Mouse (Mus musculus) hindbrain, embryonic 14.5 days (tissue): ENCODE data around the gene Pdlim4. TPM values are rescaled to one million over a fixed set of nuclear protein-coding genes. Genes with fewer than 3 reads are reported as not detected.
"Not testable (repeated sequence)": the region's sequence is repeated elsewhere in the genome, so short reads cannot be mapped to it uniquely, and the experiment has no call there.

ENCODE experiments used
- ATAC-seq: fragments of 200-750 bp; cut with Nextera tagmentation; 2 replicates; pipeline ENCODE4 v1.8.0; 2017; ENCODE audit warnings: moderate number of reproducible peaks, mild to moderate bottlenecking, moderate TSS enrichment, moderate library complexity; ENCODE audit not compliant: low FRiP score
- DNase-seq: peaks from one replicate; pipeline ENCODE4 v3.0.0-alpha.2; 2015; ENCODE audit warnings: low spot score
- H3K27ac ChIP-seq: fragments of 300-500 bp; sonication (generic); 2 replicates; pipeline ENCODE4 v1.5.1; 2014; ENCODE audit warnings: mild to moderate bottlenecking, moderate library complexity
- H3K27me3 ChIP-seq: fragments of 300-500 bp; sonication (generic); 2 replicates; pipeline ENCODE4 v1.6.1; 2014; ENCODE audit warnings: mild to moderate bottlenecking, low read length, mixed read lengths; ENCODE audit not compliant: control insufficient read depth, insufficient read depth
- H3K36me3 ChIP-seq: fragments of 300-500 bp; sonication (generic); replicated peaks from 2 replicates; pipeline ENCODE4 v1.6.1; 2014; ENCODE audit not compliant: control insufficient read depth, insufficient read depth
- H3K4me1 ChIP-seq: fragments of 300-500 bp; sonication (generic); replicated peaks from 2 replicates; pipeline ENCODE4 v1.6.1; 2014; ENCODE audit warnings: antibody characterized with exemption, low read length, mixed read lengths; ENCODE audit not compliant: control insufficient read depth, insufficient read depth
- H3K4me2 ChIP-seq: fragments of 300-500 bp; sonication (generic); replicated peaks from 2 replicates; pipeline ENCODE4 v1.6.1; 2014; ENCODE audit warnings: mild to moderate bottlenecking, moderate library complexity
- H3K4me3 ChIP-seq: fragments of 300-500 bp; sonication (generic); replicated peaks from 2 replicates; pipeline ENCODE4 v1.5.1; 2014; ENCODE audit warnings: mild to moderate bottlenecking, low read length
- H3K9ac ChIP-seq: fragments of 300-500 bp; sonication (generic); 2 replicates; pipeline ENCODE4 v1.6.1; 2014
- H3K9me3 ChIP-seq: fragments of 300-500 bp; sonication (generic); 2 replicates; pipeline ENCODE4 v1.6.1; 2016; ENCODE audit warnings: low read length; ENCODE audit not compliant: control insufficient read depth
- WGBS: fragments of 180-500 bp; shearing (Covaris S2); extraction: QIAGEN DNeasy Blood & Tissue Kit; methylation state at CpG from one replicate; pipeline ENCODE4 v1.1.7; 2014; 5-methylcytosine and 5-hydroxymethylcytosine counted together
- polyA plus RNA-seq: library from polyadenylated mRNA; unstranded; fragments of >200 nt; fragmentation: Nextera tagmentation; extraction: Ambion mirVana; gene quantifications from 2 replicates; pipeline ENCODE4 v1.2.1, GENCODE M21; 2014

Gene Pdlim4
- polyA plus RNA-seq, 1 experiment from 2014 or later = 30.0 TPM

DNA sequence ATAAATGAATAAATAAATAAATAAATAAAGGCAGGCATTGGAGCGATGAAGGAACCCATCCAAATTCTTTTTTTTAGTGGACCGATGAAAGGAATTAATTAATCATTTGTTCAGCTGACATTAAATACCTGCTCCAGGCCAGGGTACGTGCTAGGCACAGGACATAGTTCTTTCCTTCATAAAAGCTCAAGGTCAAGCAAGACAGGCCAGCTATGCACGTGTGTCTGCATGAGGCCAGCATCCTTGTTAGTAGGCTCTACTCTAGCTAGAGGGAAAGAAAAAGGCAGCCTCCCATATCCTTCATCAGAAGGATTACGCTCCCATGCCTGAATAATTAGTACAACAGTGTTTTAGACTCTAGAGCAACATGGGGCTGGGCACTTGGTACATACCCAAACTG, 55.9 kb downstream of the Pdlim4 start:
- no peak overlapping the region for H3K4me2 ChIP-seq
- no peaks in the 10 kb centered on the region for H3K36me3 ChIP-seq
- WGBS = 87% methylated on average over 5 of the region's 5 CpGs
- H3K4me3 ChIP-seq = no peak overlapping the region
- H3K9ac ChIP-seq = no peak overlapping the region
- H3K4me1 ChIP-seq = no peaks in the 10 kb centered on the region
- ATAC-seq = no peak
- no peak for DNase-seq
- no peaks in the 10 kb centered on the region for H3K27me3 ChIP-seq
- no peaks in the 10 kb centered on the region for H3K9me3 ChIP-seq
- H3K27ac ChIP-seq = no peak overlapping the region

DNA sequence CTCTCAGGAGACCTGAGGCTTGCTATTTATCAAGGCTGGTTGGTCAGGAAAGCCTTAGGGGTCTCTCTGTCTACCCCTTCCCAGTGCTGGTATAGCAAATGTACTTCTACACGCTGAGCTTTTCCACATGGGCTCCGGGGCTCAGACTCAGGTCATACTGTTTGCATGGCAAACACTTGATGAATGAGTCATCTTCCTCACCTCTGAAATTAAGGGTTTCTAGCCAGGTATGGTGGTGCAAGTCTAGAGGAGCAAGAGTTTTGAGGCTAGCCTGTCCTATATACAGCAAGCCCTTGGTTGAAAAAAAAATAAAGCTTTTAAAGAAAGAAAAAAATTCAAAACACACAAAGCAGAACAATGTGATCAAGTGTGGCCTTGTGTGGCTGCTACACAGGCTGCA, 57.6 kb downstream of the Pdlim4 start:
- H3K4me1 ChIP-seq = no peaks in the 10 kb centered on the region
- H3K9me3 ChIP-seq = no peaks in the 10 kb centered on the region
- no peak overlapping the region for H3K4me2 ChIP-seq
- no peak for ATAC-seq
- 91% methylated on average over 2 of the region's 2 CpGs for WGBS
- H3K4me3 ChIP-seq = no peak overlapping the region
- no peaks in the 10 kb centered on the region for H3K27me3 ChIP-seq
- no peak overlapping the region for H3K27ac ChIP-seq
- H3K9ac ChIP-seq = no peak overlapping the region
- H3K36me3 ChIP-seq = no peaks in the 10 kb centered on the region
- no peak for DNase-seq

DNA sequence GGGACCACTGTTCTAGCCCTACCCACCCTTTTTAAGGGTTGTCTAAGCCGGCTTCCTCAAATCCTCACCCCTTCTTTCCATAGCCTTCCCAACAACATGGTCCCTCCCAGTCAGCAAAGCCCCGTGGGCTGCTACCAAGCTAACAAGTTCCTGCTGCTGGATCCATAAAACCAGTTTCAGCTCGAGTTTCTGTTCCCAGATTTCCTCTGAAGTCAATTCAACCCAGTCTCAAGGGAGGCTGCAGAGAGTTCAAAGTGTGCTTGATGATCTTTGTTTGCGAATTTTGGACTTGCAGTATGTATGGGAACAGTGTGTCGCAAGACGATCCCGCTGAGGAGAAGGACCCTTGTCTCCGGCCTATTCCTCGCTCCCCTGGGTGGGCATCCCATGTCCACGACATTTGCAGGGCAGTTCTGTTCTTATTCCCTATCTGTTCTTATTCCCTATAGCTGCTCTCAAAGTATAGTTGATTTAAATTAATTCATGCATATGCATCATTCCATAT, 60.3 kb downstream of the Pdlim4 start:
- WGBS = 85% methylated on average over 10 of the region's 10 CpGs
- no peaks in the 10 kb centered on the region for H3K4me1 ChIP-seq

DNA sequence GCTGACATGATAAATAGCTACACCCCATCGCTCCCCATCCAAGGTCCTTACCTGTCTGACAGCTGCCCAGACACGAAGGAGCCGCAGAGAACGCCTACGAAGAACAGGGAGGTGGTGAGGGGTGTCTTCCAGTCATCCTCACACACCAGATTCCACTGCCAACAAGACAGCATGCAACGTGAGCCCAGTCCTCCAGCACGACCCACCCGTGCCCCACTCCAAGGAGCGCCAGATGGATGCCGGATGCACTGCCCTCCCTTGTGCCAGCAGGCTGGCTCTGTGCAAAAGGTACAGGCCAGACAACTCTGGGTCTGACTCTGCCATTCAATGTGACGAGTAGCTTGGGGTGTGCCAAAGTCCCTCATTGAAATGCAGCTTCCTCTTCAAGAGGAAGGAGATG, 61.1 kb downstream of the Pdlim4 start:
- H3K36me3 ChIP-seq = no peaks in the 10 kb centered on the region
- no peaks in the 10 kb centered on the region for H3K4me1 ChIP-seq
- H3K27ac ChIP-seq = no peak overlapping the region
- no peaks in the 10 kb centered on the region for H3K27me3 ChIP-seq
- H3K9ac ChIP-seq = no peak overlapping the region
- H3K4me3 ChIP-seq = no peak overlapping the region
- no peak for ATAC-seq
- no peaks in the 10 kb centered on the region for H3K9me3 ChIP-seq
- H3K4me2 ChIP-seq = no peak overlapping the region
- WGBS = 86% methylated on average over 11 of the region's 11 CpGs
- no peak for DNase-seq

More for the DNA sequence above, 60.3 kb downstream of the Pdlim4 start:
- H3K27me3 ChIP-seq = no peaks in the 10 kb centered on the region
- no peak overlapping the region for H3K4me2 ChIP-seq
- ATAC-seq = no peak
- no peak overlapping the region for H3K27ac ChIP-seq
- H3K9me3 ChIP-seq = no peaks in the 10 kb centered on the region
- H3K36me3 ChIP-seq = no peaks in the 10 kb centered on the region
- H3K4me3 ChIP-seq = no peak overlapping the region
- no peak overlapping the region for H3K9ac ChIP-seq
- no peak for DNase-seq

DNA sequence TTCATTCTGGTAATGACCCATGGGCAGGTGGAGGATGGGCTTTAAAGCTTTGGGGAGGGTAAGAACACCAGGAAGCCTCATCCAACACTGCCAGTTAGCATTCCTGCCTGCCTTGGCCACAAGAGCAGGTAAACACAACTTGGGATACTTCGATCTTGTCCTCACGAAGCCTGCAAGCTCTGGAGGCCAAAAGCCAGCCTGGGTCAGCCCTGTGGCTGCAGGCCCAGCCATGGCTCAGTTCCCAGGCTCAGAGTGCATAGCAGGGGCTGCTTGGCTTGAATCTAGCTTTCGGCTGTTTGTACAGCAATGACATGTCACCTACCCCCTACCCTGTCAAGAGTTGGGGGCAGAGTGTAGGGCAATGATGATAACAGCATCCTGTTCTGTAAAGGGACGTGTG, 61.9 kb downstream of the Pdlim4 start:
- no peaks in the 10 kb centered on the region for H3K36me3 ChIP-seq
- no peaks in the 10 kb centered on the region for H3K4me1 ChIP-seq
- ATAC-seq = no peak
- no peaks in the 10 kb centered on the region for H3K9me3 ChIP-seq
- H3K27ac ChIP-seq = no peak overlapping the region
- H3K4me2 ChIP-seq = no peak overlapping the region
- DNase-seq = no peak
- 84% methylated on average over 4 of the region's 4 CpGs for WGBS
- H3K4me3 ChIP-seq = no peak overlapping the region
- H3K9ac ChIP-seq = no peak overlapping the region
- H3K27me3 ChIP-seq = no peaks in the 10 kb centered on the region

DNA sequence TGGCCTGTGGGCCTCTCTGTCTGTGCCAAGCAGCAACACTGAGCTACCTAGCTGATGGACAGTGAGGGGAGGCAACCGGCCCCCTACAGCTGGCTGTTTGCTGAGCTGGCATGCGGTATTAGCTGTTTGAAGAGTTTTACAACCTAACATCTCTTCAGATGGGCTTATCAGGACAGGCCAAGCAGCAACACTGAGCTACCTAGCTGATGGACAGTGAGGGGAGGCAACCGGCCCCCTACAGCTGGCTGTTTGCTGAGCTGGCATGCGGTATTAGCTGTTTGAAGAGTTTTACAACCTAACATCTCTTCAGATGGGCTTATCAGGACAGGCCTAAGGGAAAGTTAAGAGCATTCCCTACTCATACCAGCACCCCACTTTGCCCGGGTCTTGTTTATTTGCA, 62.5 kb downstream of the Pdlim4 start:
- ATAC-seq, H3K4me2 ChIP-seq, H3K4me1 ChIP-seq, DNase-seq, H3K4me3 ChIP-seq, H3K9ac ChIP-seq, H3K36me3 ChIP-seq, H3K27me3 ChIP-seq, H3K27ac ChIP-seq, H3K9me3 ChIP-seq: not testable (repeated sequence)
- 78% methylated on average over 5 of the region's 5 CpGs for WGBS

Other genes starting within 250 kb of the Pdlim4 start
- gene Gm12216, start 209.8 kb downstream of the Pdlim4 start, polyA plus RNA-seq = 0.48 TPM in 1 of 2 replicates, not detected in the other
- gene Slc22a5, start 177.4 kb downstream of the Pdlim4 start, polyA plus RNA-seq = 11.9 and 12.9 TPM in 2 replicates
- 3.1 and 4.6 TPM in 2 replicates for gene Slc22a21, start 88.7 kb downstream of the Pdlim4 start, polyA plus RNA-seq
- gene Slc22a4, start 40.9 kb downstream of the Pdlim4 start, polyA plus RNA-seq = 3.4 and 4.0 TPM in 2 replicates
- 8.9 and 10.4 TPM in 2 replicates for gene P4ha2, start 31.1 kb upstream of the Pdlim4 start, polyA plus RNA-seq
- gene Csf2, start 180.7 kb upstream of the Pdlim4 start, polyA plus RNA-seq = not detected in 2 replicates
- not detected in 2 replicates for gene Il3, start 198.3 kb upstream of the Pdlim4 start, polyA plus RNA-seq
- gene Acsl6, start 234.8 kb upstream of the Pdlim4 start, polyA plus RNA-seq = 42.4 and 44.2 TPM in 2 replicates